Mouse (Mus musculus): Measurements from ENCODE around the gene Acat3. TPM values are rescaled to one million over a fixed set of nuclear protein-coding genes. Genes with fewer than 3 reads are reported as not detected.
A peak's percentile ranks its signal among the peaks of the same experiment; 100 is the strongest.
"Not testable (repeated sequence)": the region's sequence is repeated elsewhere in the genome, so short reads cannot be mapped to it uniquely, and the experiment has no call there.

Acat3 gene
- total RNA-seq, 2 experiments from 2014 or later, result 0.33 to 1.3 TPM

DNA sequence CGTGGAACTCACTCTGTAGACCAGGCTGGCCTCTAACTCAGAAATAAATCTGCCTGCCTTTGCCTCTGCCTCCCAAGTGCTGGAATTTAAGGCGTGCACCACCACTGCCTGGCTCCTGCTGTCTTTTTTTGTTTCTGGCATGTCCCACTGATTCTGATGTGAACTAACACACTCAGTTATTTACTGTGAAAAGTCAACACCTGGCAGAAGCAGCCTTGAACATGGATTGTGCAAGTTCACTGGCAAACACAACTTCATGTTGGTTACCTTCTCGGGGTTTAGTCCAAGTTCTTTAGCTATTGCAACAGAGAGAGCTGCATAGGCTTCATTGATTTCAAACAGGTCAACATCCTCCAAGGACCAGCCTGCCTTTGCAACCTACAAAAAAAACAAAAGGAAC lies 15.4 kb downstream of the Acat3 start:
- no peak for ATAC-seq (replicated peaks; ENCODE audit: low FRiP score, low TSS enrichment, poor library complexity, severe bottlenecking)

DNA sequence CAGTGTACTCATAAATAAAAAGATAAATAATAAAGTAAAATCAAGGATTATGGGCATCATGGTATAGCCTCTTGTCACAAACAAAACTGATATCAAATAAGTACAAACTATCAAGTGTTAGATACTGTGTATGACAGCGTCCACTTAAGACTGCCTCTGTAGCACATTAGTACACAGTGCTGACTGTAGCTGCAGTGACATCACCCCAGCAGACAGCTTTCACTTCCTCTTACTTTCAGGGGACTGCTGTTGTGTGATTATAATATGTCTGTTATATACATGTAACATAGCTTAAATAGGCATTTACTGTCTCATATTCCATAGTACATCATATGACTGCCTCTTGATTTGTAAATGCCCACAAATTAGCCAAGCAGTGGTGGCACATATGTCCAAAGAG lies 19.3 kb downstream of the Acat3 start:
- no peak for ATAC-seq (replicated peaks; ENCODE audit: low FRiP score, low TSS enrichment, poor library complexity, severe bottlenecking)

DNA sequence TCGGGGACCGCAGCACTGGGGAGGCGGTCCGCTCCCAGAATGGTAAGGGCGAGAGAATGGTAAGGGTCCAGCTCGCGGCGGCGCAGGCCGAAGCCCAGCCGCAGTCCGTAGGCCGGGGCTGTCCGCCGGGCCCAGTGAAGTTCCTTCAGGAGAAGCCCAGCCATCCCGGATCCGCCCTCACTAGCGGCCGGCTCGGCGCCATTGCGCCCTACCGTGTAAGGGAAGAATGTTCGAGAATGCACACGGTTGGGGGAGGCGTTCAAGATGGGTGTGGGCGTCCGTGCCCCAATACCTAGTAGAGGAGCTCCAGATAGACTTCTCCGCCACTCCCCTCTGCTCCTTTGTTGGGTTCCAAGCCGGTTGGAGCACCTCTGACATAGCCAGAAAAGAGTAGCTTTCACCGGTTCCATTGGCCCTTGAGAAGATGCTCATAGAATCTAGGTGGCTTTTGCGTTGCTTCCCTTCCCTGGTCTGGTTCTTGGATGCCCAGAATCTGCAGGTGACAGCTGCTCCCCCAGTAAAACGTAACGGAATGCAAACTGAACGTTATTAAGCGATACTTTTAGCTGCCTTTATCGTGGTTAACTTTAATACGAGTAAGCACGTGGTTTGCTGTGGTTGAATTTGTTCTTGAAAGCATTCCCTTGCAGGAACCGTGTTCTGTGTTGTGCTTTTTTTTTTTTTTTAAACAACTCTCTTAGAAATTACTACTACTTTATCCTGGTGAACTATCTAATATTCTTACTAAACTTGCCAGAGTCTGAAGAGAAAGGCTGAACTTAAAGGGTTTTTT lies 23.6 kb downstream of the Acat3 start:
- peak; percentile 65 for ATAC-seq (replicated peaks; ENCODE audit: low FRiP score, low TSS enrichment, poor library complexity, severe bottlenecking)

DNA sequence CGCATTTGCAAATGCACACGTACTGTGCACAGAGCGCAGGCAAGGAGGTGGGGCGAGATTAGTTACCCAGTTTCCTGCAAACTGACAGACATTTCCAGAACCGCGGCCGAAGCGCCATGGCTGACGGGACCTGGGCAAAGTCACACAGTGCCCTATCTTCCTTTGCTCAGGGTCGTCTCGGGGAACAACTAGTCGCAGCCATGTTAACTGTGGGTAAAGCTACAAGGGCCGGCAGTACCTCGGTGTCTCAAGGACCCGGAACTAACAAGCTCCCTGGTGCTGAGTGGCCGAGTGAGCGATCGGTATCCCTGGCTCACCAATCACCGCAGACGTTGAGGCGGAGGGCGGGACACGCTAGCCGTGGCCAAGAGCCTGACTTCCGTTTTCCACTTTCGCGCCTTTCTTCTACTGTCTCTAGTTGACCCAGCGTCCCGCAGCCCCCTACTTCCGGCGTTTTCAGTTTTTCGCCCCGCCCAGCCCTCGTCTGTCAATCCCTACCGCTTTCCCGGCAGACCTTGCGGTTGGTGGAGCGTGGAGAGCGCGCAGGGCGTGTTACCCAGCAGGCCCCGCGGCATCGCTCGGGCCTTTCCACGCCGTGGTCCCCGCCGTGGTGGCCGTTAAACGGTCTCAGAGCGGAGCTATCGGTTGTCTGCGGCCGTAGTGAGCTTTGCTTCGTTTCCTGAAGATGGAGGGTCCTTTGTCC lies 24.4 kb downstream of the Acat3 start, which contains the start of gene Mrpl18:
Mrpl18 (minus strand) TSS at position 465 of the 703 bp plus-strand sequence.
- peak; percentile 96 for ATAC-seq (replicated peaks; ENCODE audit: low FRiP score, low TSS enrichment, poor library complexity, severe bottlenecking)

DNA sequence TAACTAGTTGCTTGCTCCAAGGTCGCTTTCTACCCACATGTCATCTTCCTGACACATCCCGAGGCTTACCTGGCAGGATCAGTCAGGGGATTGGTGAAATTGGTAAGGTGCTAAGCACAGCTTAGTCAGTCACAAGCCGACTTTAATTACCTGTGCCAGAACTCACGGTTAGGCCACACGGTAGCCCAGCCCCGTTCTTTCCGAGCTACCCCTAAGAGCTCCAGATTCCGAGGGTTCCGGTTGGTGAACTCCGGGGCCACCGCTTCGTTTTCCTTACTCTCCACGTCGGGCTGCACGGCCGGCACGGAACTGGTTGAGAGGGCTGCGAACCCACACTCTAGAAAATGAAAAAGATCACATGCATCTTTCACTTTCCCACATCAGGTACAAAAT lies 24.9 kb downstream of the Acat3 start, which contains the start of gene Tcp1:
Tcp1 (plus strand) TSS at position 214 of the 393 bp plus-strand sequence.
- ATAC-seq (replicated peaks; ENCODE audit: low FRiP score, low TSS enrichment, poor library complexity, severe bottlenecking), result peak; percentile 11; the same call in 1 of the 2 replicates

DNA sequence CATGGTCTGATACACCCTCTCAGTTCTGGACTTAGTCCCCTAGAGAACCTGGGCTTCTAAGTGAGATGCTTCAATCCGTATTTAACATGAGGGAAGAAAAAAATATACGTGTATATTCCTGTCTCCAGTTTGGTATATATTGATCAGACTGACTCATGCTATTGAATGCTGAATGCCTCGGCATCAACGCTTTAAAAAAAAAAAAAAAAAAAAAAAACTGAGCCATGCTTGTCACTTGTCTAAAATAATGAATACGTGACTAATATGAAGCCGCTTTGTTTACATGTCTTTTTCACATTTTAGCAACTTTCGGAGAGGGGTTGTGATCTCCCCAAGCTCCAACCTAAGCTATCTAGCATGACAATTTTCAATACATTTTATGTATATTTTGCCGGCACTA lies 30.0 kb downstream of the Acat3 start:
- no peak for ATAC-seq (replicated peaks; ENCODE audit: low FRiP score, low TSS enrichment, poor library complexity, severe bottlenecking)

DNA sequence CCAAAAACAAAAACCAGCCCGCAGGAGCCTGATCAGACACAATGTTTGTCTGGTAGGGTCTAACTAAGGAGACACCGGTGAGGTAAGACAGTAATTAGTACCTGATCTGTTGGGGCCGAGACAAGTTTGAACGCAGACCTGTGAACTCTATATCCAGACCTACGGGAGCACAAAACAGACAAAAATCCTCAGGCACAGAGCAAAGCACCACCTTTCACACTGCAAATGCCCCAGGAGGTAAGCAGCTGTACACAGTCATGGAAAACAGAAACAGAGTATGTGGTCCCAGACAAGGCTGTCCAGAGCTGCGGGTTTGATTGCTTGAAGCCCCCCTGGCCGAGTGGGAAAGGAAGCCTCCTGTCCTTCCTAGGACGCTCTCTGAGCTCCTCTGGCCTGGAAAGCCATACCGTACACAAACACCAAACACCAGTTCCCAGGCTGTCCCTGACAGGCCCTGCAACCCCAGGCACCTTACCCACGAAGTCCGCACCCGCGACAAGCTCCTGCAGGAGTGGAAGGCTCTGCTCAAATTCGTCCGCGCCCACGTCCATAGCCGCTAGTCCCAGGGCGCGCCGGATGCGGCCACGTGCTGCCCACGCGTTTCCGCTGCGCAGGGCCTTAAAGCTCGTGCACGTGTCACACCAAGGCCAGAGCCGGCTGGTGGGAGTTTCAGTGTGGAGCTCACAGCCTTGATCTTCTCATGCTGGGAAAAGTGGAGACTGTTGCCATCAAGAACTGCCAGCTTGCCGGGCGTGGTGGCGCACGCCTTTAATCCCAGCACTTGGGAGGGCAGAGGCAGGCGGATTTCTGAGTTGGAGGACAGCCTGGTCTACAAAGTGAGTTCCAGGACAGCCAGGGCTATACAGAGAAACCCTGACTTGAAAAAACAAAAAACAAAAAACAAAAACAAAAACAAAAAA lies 30.8 kb downstream of the Acat3 start, which contains the start of gene Pnldc1:
Pnldc1 (minus strand) TSS at position 870 of the 920 bp plus-strand sequence.
- ATAC-seq (replicated peaks; ENCODE audit: low FRiP score, low TSS enrichment, poor library complexity, severe bottlenecking), result no peak

DNA sequence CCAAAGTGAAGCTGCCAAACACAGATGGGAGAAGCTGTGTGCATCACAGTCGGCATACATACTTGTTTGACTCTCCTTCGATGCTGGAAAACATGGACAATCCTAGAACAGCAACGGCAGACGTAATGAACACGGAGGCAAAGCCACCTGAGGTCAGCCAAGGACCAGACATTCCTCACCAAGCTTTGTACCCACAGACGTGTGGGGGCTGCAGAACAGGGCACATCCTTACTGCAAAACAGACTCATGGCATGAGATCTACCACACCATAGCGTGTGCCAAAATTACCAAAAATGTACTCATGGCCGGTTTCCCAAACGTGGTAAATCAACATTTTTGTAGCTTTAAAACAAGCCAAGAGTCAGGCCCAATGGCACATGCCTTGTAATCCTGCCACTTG lies 34.0 kb downstream of the Acat3 start:
- ATAC-seq (replicated peaks; ENCODE audit: low FRiP score, low TSS enrichment, poor library complexity, severe bottlenecking), result no peak

DNA sequence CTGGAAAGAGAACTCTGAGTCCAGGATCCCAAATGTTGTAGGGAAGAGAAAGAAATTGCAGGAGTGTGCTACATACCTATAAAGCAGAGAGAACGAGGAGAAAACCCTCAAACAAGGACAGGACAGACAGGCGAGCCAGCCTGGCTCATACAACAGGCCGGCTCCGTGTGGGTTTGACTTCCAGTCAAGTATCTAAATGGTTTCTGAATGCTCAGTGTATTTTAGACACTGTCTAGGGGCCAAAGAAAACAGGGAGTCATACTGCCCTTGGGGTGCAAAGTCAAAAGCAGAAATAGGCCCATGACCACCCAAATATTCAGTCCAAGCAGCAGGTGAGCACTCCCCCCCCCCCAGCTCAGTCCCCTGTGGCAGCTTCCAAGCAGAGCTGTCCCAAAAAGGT lies 34.6 kb downstream of the Acat3 start:
- ATAC-seq (replicated peaks; ENCODE audit: low FRiP score, low TSS enrichment, poor library complexity, severe bottlenecking), result no peak

DNA sequence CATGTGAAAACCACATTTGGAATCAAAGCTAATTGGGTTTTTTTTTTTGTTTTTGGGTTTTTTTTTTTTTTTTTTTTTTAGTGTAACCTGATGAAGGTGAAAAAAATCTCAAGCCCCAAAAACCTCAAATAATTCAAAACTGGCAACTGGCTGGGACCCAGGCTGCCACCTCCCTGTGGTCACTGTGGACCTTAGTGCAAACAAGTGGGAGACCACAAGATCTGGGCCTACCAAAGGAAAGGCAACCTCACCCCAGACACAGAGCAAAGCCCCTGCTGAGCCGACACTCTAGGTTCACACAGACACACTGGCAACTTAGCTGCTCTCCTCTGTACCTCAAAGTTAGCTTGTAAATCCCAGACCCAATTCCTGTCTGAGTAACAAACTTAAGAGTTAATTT lies 36.1 kb downstream of the Acat3 start:
- no peak for ATAC-seq (replicated peaks; ENCODE audit: low FRiP score, low TSS enrichment, poor library complexity, severe bottlenecking)

DNA sequence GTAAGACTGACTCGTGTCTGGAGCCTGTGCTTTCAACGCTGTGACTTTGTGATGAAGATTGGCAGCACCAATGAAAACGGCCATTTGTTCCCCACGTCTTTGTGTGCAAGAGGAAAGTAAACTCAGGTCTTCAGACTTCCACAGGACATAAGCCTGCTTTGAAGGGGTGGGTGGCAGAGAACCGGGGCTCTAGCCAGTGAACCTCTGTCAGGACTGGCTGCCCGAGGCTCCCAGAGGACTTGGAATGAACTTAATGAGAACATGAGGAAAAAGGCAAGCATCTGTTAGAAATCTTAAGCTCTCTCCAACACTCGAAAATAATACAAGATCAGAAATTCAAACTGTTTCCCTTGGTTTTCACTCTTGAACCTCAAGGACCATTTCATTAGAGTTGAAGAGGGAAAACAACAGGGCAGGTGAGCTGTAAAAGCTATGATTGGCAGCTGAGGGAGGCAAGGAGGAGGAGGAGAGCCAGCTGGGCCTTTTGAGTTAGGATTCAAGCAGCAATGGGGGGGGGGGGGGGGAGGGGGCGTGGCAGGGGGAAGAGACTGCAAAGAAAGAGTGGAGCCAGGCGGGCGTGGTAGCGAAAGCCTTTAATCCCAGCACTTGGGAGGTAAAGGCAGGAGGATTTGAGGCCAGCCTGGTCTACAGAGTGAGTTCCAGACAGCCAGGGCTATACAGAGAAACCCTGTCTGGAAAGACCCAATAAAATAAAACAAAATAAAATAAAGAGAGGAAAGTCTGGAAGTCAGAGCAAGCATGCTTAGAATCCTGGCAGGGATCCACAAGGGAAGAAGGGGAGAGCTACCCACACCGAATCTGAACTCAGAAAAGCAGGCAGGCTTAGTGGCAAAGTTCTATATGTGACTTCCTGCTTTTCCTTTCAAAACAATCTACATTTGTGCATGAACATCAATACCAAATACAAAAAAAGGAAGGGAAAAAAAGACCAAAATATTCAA lies 36.7 kb downstream of the Acat3 start:
- no peak for ATAC-seq (replicated peaks; ENCODE audit: low FRiP score, low TSS enrichment, poor library complexity, severe bottlenecking)

DNA sequence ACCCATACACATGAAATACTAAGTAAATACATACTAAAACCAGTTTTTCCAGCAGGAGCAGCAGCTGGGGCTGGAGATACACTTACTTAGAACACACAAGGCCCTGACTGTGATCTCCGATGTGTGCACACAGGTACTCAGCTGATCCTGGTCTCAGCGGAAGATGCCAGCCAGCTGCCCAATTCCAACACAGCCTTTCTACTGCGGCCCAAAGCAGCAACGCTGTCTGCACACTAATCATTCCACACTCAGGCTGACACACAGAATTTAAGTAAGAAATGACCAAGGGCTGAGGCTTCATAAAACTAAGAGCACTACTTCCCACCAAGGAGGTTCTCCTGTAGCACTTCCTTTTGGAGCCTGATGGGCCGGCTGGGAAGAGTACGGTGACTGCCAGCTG lies 38.1 kb downstream of the Acat3 start:
- ATAC-seq (replicated peaks; ENCODE audit: low FRiP score, low TSS enrichment, poor library complexity, severe bottlenecking), result no peak

DNA sequence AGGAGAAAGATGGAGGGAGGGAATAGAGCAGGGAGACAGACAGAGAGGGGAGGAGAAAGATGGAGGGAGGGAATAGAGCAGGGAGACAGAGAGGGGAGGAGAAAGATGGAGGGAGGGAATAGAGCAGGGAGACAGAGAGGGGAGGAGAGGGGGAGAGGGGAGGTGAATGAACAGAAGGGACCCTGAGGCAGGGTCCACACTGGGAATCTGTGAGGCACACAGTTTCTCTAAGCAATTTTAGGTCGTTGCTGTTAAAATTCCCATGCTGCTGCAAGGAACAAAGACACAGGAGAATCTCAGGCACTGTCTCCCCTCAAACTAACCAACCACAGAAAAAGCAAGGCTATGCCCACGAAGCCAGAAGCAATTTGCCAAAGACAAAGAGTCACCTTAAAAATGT lies 41.8 kb downstream of the Acat3 start:
- not testable (repeated sequence) for ATAC-seq (replicated peaks; ENCODE audit: low FRiP score, low TSS enrichment, poor library complexity, severe bottlenecking)

DNA sequence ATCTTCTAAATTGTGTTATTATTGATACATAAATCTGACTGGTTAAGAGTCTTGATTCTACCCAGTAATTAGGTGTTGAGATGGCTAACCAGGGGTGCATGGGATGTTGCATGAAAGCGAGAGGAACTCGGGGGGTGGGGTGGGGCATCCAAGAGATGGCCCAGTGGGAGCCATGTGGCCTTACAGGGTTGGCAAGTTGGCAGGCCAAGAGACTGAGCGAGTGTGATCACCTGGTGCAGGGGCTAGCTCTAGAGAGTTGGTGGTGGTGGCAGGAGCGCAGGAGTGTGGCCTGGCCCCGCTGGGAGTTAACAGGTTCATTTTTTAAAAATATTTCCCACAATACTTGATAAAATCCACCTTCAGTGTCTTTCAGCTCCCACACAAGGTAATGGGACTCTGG lies 42.7 kb downstream of the Acat3 start:
- ATAC-seq (replicated peaks; ENCODE audit: low FRiP score, low TSS enrichment, poor library complexity, severe bottlenecking), result no peak

DNA sequence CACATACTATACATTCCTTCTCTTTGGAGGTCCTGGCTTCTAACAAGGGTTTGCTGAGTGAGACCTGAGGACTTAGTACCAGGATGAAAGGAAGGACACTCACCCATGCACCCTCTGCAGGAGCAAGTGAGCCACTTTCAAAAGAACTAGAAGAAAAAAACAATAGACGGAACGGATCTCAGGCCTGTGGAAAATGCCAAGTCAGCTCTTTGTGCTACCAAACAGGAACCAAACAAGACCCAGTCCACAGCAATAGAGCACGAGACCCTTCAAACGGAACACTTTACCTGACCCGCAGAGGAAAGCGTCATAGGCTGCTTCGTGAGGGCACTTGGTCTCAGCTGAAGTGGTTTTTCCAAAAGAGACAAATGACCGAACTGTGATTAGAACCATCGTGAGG lies 48.4 kb downstream of the Acat3 start:
- ATAC-seq (replicated peaks; ENCODE audit: low FRiP score, low TSS enrichment, poor library complexity, severe bottlenecking), result no peak

DNA sequence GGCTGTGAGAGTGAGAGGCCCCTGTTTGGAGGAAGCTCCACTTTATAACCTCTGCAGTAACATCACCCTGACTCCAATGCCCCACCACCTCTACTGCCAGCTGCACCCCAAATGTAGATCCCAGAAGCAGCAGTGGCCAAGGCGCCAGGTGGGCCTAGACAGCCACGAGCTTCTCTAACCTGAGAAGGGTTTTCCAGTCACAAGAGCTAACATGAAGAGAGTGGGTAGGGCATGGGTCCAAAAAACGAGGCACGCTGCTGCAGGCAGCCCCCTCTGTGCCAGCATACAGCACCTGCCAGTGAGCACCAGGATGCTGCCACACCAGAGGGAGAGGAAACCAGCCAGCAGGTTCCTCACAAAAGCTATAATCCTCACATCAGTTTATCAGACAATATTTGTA lies 49.3 kb downstream of the Acat3 start:
- no peak for ATAC-seq (replicated peaks; ENCODE audit: low FRiP score, low TSS enrichment, poor library complexity, severe bottlenecking)

DNA sequence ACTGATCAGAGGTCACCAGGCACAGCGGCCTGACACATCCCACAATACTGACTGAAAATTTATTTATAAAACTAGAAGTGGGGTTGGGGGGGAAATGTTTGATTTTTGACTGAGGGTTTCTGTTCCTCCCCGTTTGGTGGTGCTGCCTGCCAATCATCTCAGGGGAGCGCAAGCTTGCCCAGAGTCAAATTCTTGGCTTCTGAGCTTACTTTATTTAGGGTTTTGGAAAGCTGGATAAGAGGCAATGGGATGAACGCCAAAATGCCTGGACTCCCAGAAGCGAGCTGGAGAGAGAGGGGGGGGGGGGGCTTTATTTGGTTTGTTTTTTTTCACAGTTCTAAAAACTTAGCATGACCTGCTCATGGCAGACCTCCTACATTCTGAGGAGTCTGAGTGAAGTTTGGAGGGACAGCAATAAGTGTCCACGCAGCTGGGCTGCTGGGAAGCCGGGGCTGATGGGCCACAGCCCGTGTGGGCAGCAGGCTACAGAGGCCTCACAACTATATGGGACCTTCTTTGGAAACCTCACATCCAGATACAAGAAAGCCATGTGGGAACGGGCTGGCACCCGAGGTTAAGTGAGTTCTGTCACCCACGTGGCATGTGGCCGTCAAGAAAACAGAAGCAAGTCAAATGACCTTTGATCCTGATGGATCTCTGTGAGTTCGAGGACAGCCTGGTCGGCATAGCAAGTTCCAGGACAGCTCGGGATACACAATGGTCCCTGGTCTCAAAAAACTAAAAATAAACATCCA lies 53.2 kb downstream of the Acat3 start:
- ATAC-seq (replicated peaks; ENCODE audit: low FRiP score, low TSS enrichment, poor library complexity, severe bottlenecking), result no peak

DNA sequence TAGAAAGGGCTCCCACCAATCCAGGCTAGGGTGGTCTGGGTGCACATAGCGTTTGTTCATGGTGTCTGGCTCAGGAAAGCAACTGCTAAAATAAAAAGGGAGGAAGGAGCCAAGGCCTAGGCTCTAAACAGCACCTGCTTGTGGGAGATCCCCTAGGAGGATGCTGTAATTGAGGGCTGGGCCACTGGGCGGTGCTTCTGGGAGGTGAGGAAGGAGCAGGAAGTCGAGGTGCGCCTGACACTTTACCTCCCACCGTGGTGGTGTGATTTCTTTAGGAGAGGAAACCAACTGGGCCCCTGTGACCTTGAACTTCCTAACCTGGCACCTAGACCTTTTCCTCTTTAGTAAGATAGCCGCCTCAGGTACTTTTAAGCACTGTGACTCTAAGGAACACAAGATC lies 53.8 kb downstream of the Acat3 start:
- no peak for ATAC-seq (replicated peaks; ENCODE audit: low FRiP score, low TSS enrichment, poor library complexity, severe bottlenecking)

Measured in megakaryocyte-erythroid progenitor cell, adult 5-6 weeks (primary cell).